Mouse (Mus musculus) intestine, embryonic 16.5 days (tissue): Measurements from ENCODE around the gene Taok3. TPM values are rescaled to one million over a fixed set of nuclear protein-coding genes. Genes with fewer than 3 reads are reported as not detected.

Experiments
- ATAC-seq: fragments of 200-750 bp; cut with Nextera tagmentation; 2 replicates; pipeline ENCODE4 v1.8.0; 2017; ENCODE audit warnings: moderate TSS enrichment, moderate library complexity
- H3K27ac ChIP-seq: fragments of 300-500 bp; sonication (generic); 2 replicates; pipeline ENCODE4 v1.5.1; 2014; ENCODE audit warnings: mild to moderate bottlenecking, low read length
- H3K27me3 ChIP-seq: fragments of 300-500 bp; sonication (generic); replicated peaks from 2 replicates; pipeline ENCODE4 v1.6.1; 2014; ENCODE audit warnings: low read length, control low read depth, mixed read lengths; ENCODE audit not compliant: control insufficient read depth, insufficient read depth
- H3K36me3 ChIP-seq: fragments of 300-500 bp; sonication (generic); 2 replicates; pipeline ENCODE4 v1.6.1; 2014; ENCODE audit warnings: low read length, control low read depth; ENCODE audit not compliant: control insufficient read depth, insufficient read depth
- H3K4me1 ChIP-seq: fragments of 300-500 bp; sonication (generic); 2 replicates; pipeline ENCODE4 v1.6.1; 2014; ENCODE audit warnings: low read length, control low read depth, mixed read lengths; ENCODE audit not compliant: control insufficient read depth, insufficient read depth
- H3K4me2 ChIP-seq: fragments of 300-500 bp; sonication (generic); 2 replicates; pipeline ENCODE4 v1.6.1; 2014; ENCODE audit warnings: low read depth, low read length, control low read depth
- H3K4me3 ChIP-seq: fragments of 300-500 bp; sonication (generic); 2 replicates; pipeline ENCODE4 v1.5.1; 2014; ENCODE audit warnings: mild to moderate bottlenecking, low read length
- H3K9ac ChIP-seq: fragments of 300-500 bp; sonication (generic); 2 replicates; pipeline ENCODE4 v1.6.1; 2014; ENCODE audit warnings: low read depth, low read length
- H3K9me3 ChIP-seq: fragments of 300-500 bp; sonication (generic); 2 replicates; pipeline ENCODE4 v1.6.1; 2016; ENCODE audit warnings: low read length, control low read depth; ENCODE audit not compliant: control insufficient read depth
- WGBS: fragments of 180-500 bp; shearing (Covaris S2); extraction: QIAGEN DNeasy Blood & Tissue Kit; methylation state at CpG from one replicate; pipeline ENCODE4 v1.1.7; 2014; 5-methylcytosine and 5-hydroxymethylcytosine counted together
- polyA plus RNA-seq: library from polyadenylated mRNA; unstranded; fragments of >200 nt; fragmentation: Nextera tagmentation; extraction: Ambion mirVana; gene quantifications from 2 replicates; pipeline ENCODE4 v1.2.1, GENCODE M21; 2015

Gene Taok3
- polyA plus RNA-seq, 1 experiment from 2014 or later: 51.5 TPM

GRCm38 (mm10) chr5:117178079-117178478 is 58.1 kb downstream of the Taok3 start:
- Histone ChIP-seq H3K27ac (no peak overlapping the region), H3K4me1 (peaks cover 7% of the 10 kb centered on the region; the same call in 1 of the 2 replicates), H3K4me3 (no peak overlapping the region), H3K9ac (no peak overlapping the region), H3K9me3 (no peaks in the 10 kb centered on the region), H3K4me2 (no peak overlapping the region), H3K27me3 (no peaks in the 10 kb centered on the region), H3K36me3 (0 out of 2 replicates have a peak, but pooled peaks cover 3% of the 10 kb centered on the region)
- WGBS: 56% methylated on average over 6 of the region's 6 CpGs
- no peak for ATAC-seq

GRCm38 (mm10) chr5:117178486-117178885 is 58.6 kb downstream of the Taok3 start:
- 64% methylated on average over 6 of the region's 6 CpGs for WGBS
- peaks cover 8% of the 10 kb centered on the region; the same call in 1 of the 2 replicates for H3K4me1 ChIP-seq

GRCm38 (mm10) chr5:117181921-117182320 is 62.0 kb downstream of the Taok3 start:
- no peaks in the 10 kb centered on the region for H3K27me3 ChIP-seq
- WGBS: 70% methylated on average over 5 of the region's 5 CpGs
- H3K4me1 ChIP-seq: peaks cover 8% of the 10 kb centered on the region; the same call in 1 of the 2 replicates
- ATAC-seq: no peak
- no peak overlapping the region for H3K4me3 ChIP-seq
- H3K9ac ChIP-seq: no peak overlapping the region
- H3K4me2 ChIP-seq: no peak overlapping the region
- peak overlapping the region; percentile 19; the same call in 1 of the 2 replicates for H3K27ac ChIP-seq
- peaks cover 11% of the 10 kb centered on the region; the same call in 1 of the 2 replicates for H3K36me3 ChIP-seq
- no peaks in the 10 kb centered on the region for H3K9me3 ChIP-seq

More at GRCm38 (mm10) chr5:117178486-117178885, 58.6 kb downstream of the Taok3 start:
- no peak overlapping the region for H3K4me2 ChIP-seq
- no peak overlapping the region for H3K4me3 ChIP-seq
- 0 out of 2 replicates have a peak, but pooled peaks cover 3% of the 10 kb centered on the region for H3K36me3 ChIP-seq
- H3K27me3 ChIP-seq: no peaks in the 10 kb centered on the region
- ATAC-seq: no peak
- H3K27ac ChIP-seq: no peak overlapping the region
- H3K9ac ChIP-seq: no peak overlapping the region
- no peaks in the 10 kb centered on the region for H3K9me3 ChIP-seq

GRCm38 (mm10) chr5:117182411-117182810 is 62.5 kb downstream of the Taok3 start:
- WGBS: 61% methylated on average over 3 of the region's 3 CpGs
- Histone ChIP-seq H3K36me3 (peaks cover 11% of the 10 kb centered on the region; the same call in 1 of the 2 replicates), H3K4me2 (no peak overlapping the region), H3K27ac (peak overlapping the region; percentile 19; the same call in 1 of the 2 replicates), H3K9me3 (no peaks in the 10 kb centered on the region), H3K4me1 (peaks cover 8% of the 10 kb centered on the region; the same call in 1 of the 2 replicates), H3K4me3 (no peak overlapping the region), H3K9ac (no peak overlapping the region), H3K27me3 (no peaks in the 10 kb centered on the region)
- ATAC-seq: peak; percentile 60

- ATAC-seq: no peak
- Histone ChIP-seq H3K27me3 (no peaks in the 10 kb centered on the region), H3K27ac (no peak overlapping the region), H3K36me3 (peaks cover 11% of the 10 kb centered on the region; the same call in 1 of the 2 replicates), H3K4me3 (no peak overlapping the region), H3K9me3 (no peaks in the 10 kb centered on the region), H3K4me2 (no peak overlapping the region), H3K4me1 (peaks cover 8% of the 10 kb centered on the region; the same call in 1 of the 2 replicates), H3K9ac (no peak overlapping the region)
- WGBS: 85% methylated on average over 6 of the region's 6 CpGs
Measured at GRCm38 (mm10) chr5:117184832-117185231, 64.9 kb downstream of the Taok3 start.

GRCm38 (mm10) chr5:117185673-117186072 is 65.7 kb downstream of the Taok3 start:
- Histone ChIP-seq H3K36me3 (peaks cover 11% of the 10 kb centered on the region; the same call in 1 of the 2 replicates), H3K4me2 (no peak overlapping the region), H3K27me3 (no peaks in the 10 kb centered on the region), H3K4me1 (peaks cover 8% of the 10 kb centered on the region; the same call in 1 of the 2 replicates), H3K9me3 (no peaks in the 10 kb centered on the region), H3K4me3 (no peak overlapping the region), H3K27ac (no peak overlapping the region), H3K9ac (no peak overlapping the region)
- no peak for ATAC-seq
- 94% methylated on average over 7 of the region's 7 CpGs for WGBS

- no peak overlapping the region for H3K4me2 ChIP-seq
- 77% methylated on average over 6 of the region's 6 CpGs for WGBS
- ATAC-seq: no peak
Measured at GRCm38 (mm10) chr5:117192061-117192460, 72.1 kb downstream of the Taok3 start.

GRCm38 (mm10) chr5:117193748-117194147 is 73.8 kb downstream of the Taok3 start:
- no peak overlapping the region for H3K27ac ChIP-seq
- H3K9me3 ChIP-seq: no peaks in the 10 kb centered on the region
- no peak overlapping the region for H3K4me2 ChIP-seq
- no peak overlapping the region for H3K4me3 ChIP-seq
- no peaks in the 10 kb centered on the region for H3K27me3 ChIP-seq
- peaks cover 8% of the 10 kb centered on the region for H3K36me3 ChIP-seq
- ATAC-seq: no peak
- no peak overlapping the region for H3K9ac ChIP-seq
- WGBS: 74% methylated on average over 7 of the region's 7 CpGs
- no peaks in the 10 kb centered on the region for H3K4me1 ChIP-seq

More at GRCm38 (mm10) chr5:117192061-117192460, 72.1 kb downstream of the Taok3 start:
- H3K27me3 ChIP-seq: no peaks in the 10 kb centered on the region
- H3K4me1 ChIP-seq: no peaks in the 10 kb centered on the region
- no peak overlapping the region for H3K9ac ChIP-seq
- no peaks in the 10 kb centered on the region; the same call in 1 of the 2 replicates for H3K36me3 ChIP-seq
- no peaks in the 10 kb centered on the region for H3K9me3 ChIP-seq
- no peak overlapping the region for H3K4me3 ChIP-seq
- H3K27ac ChIP-seq: no peak overlapping the region

GRCm38 (mm10) chr5:117194672-117195071 is 74.7 kb downstream of the Taok3 start:
- Histone ChIP-seq H3K27ac (no peak overlapping the region), H3K9ac (no peak overlapping the region), H3K4me3 (no peak overlapping the region), H3K9me3 (no peaks in the 10 kb centered on the region), H3K36me3 (peaks cover 11% of the 10 kb centered on the region), H3K27me3 (no peaks in the 10 kb centered on the region), H3K4me2 (no peak overlapping the region), H3K4me1 (no peaks in the 10 kb centered on the region)
- 92% methylated on average over 5 of the region's 5 CpGs for WGBS
- ATAC-seq: no peak

GRCm38 (mm10) chr5:117196551-117196950 is 76.6 kb downstream of the Taok3 start:
- 91% methylated on average over 7 of the region's 7 CpGs for WGBS
- Histone ChIP-seq H3K9ac (no peak overlapping the region), H3K4me3 (no peak overlapping the region), H3K27ac (no peak overlapping the region), H3K4me2 (no peak overlapping the region), H3K27me3 (no peaks in the 10 kb centered on the region), H3K9me3 (no peaks in the 10 kb centered on the region), H3K36me3 (peaks cover 11% of the 10 kb centered on the region), H3K4me1 (no peaks in the 10 kb centered on the region)
- no peak for ATAC-seq
